Mouse (Mus musculus): ENCODE measurements at regions not wholly inside any gene's neighbourhood (a gene's known extent, or its start where the extent isn't known, plus 50 kb on each side); places are given as distances from the start of the nearest gene placed in this dataset.

- TF ChIP-seq POLR2A (IDR thresholded peaks at IDR 0.05; ENCODE audit: low read depth, low read length), result no peak
- no peak for TF ChIP-seq CTCF (IDR thresholded peaks at IDR 0.05; ENCODE audit: borderline replicate concordance, insufficient read depth, low read length)
These were observed 385.3 kb downstream of the Eipr1 start for GRCm38 (mm10) chr12:29136850-29137268.

Data from embryonic fibroblast, embryonic 13.5 days (primary cell).